Mouse (Mus musculus): ENCODE results near the gene Pros1. TPM values are rescaled to one million over a fixed set of nuclear protein-coding genes. Genes with fewer than 3 reads are reported as not detected.

Pros1 gene
- total and polyA plus RNA-seq, 2 experiments from 2014 or later, result 9.3 to 11.4 TPM

- H3K27me3 ChIP-seq (ENCODE audit: insufficient read depth, low read length), result 0 out of 2 replicates have a peak, but pooled peaks cover 5% of the 10 kb centered on the region
- 0 out of 2 replicates have a peak, but pooled peaks have one; percentile 10 for TF ChIP-seq CTCF (IDR thresholded peaks at IDR 0.05; ENCODE audit: low read depth)
- H3K36me3 ChIP-seq (ENCODE audit: insufficient read depth), result no peaks in the 10 kb centered on the region
- DNase-seq, result no peak
- no peak overlapping the region for H3K9ac ChIP-seq
- no peak for ATAC-seq
- H3K4me1 ChIP-seq (ENCODE audit: insufficient read depth), result no peaks in the 10 kb centered on the region
- H3K9me3 ChIP-seq (ENCODE audit: low read length), result no peaks in the 10 kb centered on the region
- no peak overlapping the region for H3K4me3 ChIP-seq (ENCODE audit: low read depth, low read length)
- no peak overlapping the region for H3K27ac ChIP-seq (ENCODE audit: low read depth, low read length)
- H3K4me2 ChIP-seq (ENCODE audit: low read depth), result no peak overlapping the region
- 78% methylated on average over 3 of the region's 3 CpGs for WGBS
Measured at GRCm38 (mm10) chr16:62852464-62853252, 1.4 kb upstream of the Pros1 start.

GRCm38 (mm10) chr16:62853611-62854126 lies 438 bp upstream of the Pros1 start:
- 0 out of 2 replicates have a peak, but pooled peaks cover 5% of the 10 kb centered on the region for H3K27me3 ChIP-seq (ENCODE audit: insufficient read depth, low read length)
- peak overlapping the region; percentile 59 for H3K4me3 ChIP-seq (ENCODE audit: low read depth, low read length)
- no peak for TF ChIP-seq CTCF (IDR thresholded peaks at IDR 0.05; ENCODE audit: low read depth)
- no peaks in the 10 kb centered on the region for H3K36me3 ChIP-seq (ENCODE audit: insufficient read depth)
- H3K4me1 ChIP-seq (ENCODE audit: insufficient read depth), result no peaks in the 10 kb centered on the region
- H3K9ac ChIP-seq, result peak overlapping the region; percentile 72; the same call in 1 of the 2 replicates
- H3K27ac ChIP-seq (ENCODE audit: low read depth, low read length), result no peak overlapping the region
- H3K4me2 ChIP-seq (ENCODE audit: low read depth), result peak overlapping the region; percentile 99
- WGBS, result 19% methylated on average over 3 of the region's 3 CpGs
- no peak for ATAC-seq
- no peaks in the 10 kb centered on the region for H3K9me3 ChIP-seq (ENCODE audit: low read length)
- DNase-seq, result no peak

- no peaks in the 10 kb centered on the region for H3K36me3 ChIP-seq (ENCODE audit: insufficient read depth)
- no peaks in the 10 kb centered on the region for H3K4me1 ChIP-seq (ENCODE audit: insufficient read depth)
- ATAC-seq (no peak), DNase-seq (no peak)
- H3K4me3 ChIP-seq (ENCODE audit: low read depth, low read length), result no peak overlapping the region
- H3K27me3 ChIP-seq (ENCODE audit: insufficient read depth, low read length), result 0 out of 2 replicates have a peak, but pooled peaks cover 5% of the 10 kb centered on the region
- H3K4me2 ChIP-seq (ENCODE audit: low read depth), result no peak overlapping the region
- 70% methylated on average over 6 of the region's 6 CpGs for WGBS
- no peaks in the 10 kb centered on the region for H3K9me3 ChIP-seq (ENCODE audit: low read length)
- TF ChIP-seq CTCF (IDR thresholded peaks at IDR 0.05; ENCODE audit: low read depth), result no peak
- no peak overlapping the region for H3K27ac ChIP-seq (ENCODE audit: low read depth, low read length)
- H3K9ac ChIP-seq, result no peak overlapping the region
Measured at GRCm38 (mm10) chr16:62855385-62855784, 1.3 kb downstream of the Pros1 start.

GRCm38 (mm10) chr16:62856273-62856672 lies 2.2 kb downstream of the Pros1 start:
- H3K4me3 ChIP-seq (ENCODE audit: low read depth, low read length), result no peak overlapping the region
- H3K27me3 ChIP-seq (ENCODE audit: insufficient read depth, low read length), result 0 out of 2 replicates have a peak, but pooled peaks cover 5% of the 10 kb centered on the region
- H3K36me3 ChIP-seq (ENCODE audit: insufficient read depth), result no peaks in the 10 kb centered on the region
- no peak overlapping the region for H3K9ac ChIP-seq
- H3K9me3 ChIP-seq (ENCODE audit: low read length), result no peaks in the 10 kb centered on the region
- H3K4me1 ChIP-seq (ENCODE audit: insufficient read depth), result no peaks in the 10 kb centered on the region
- TF ChIP-seq CTCF (IDR thresholded peaks at IDR 0.05; ENCODE audit: low read depth), result no peak
- ATAC-seq (no peak), DNase-seq (no peak)
- H3K4me2 ChIP-seq (ENCODE audit: low read depth), result no peak overlapping the region
- 96% methylated on average over 2 of the region's 2 CpGs for WGBS
- H3K27ac ChIP-seq (ENCODE audit: low read depth, low read length), result no peak overlapping the region

- no peak for DNase-seq
- Histone ChIP-seq H3K9me3 (ENCODE audit: low read length) (no peaks in the 10 kb centered on the region), H3K4me1 (ENCODE audit: insufficient read depth) (no peaks in the 10 kb centered on the region), H3K36me3 (ENCODE audit: insufficient read depth) (no peaks in the 10 kb centered on the region), H3K4me2 (ENCODE audit: low read depth) (no peak overlapping the region), H3K9ac (no peak overlapping the region), H3K27me3 (ENCODE audit: insufficient read depth, low read length) (0 out of 2 replicates have a peak, but pooled peaks cover 5% of the 10 kb centered on the region), H3K4me3 (ENCODE audit: low read depth, low read length) (no peak overlapping the region), H3K27ac (ENCODE audit: low read depth, low read length) (no peak overlapping the region)
- 92% methylated on average over 2 of the region's 2 CpGs for WGBS
- ATAC-seq, result no peak
- TF ChIP-seq CTCF (IDR thresholded peaks at IDR 0.05; ENCODE audit: low read depth), result no peak
Measured at GRCm38 (mm10) chr16:62857498-62857897, 3.4 kb downstream of the Pros1 start.

- no peak overlapping the region for H3K4me3 ChIP-seq (ENCODE audit: low read depth, low read length)
- TF ChIP-seq CTCF (IDR thresholded peaks at IDR 0.05; ENCODE audit: low read depth), result peak; percentile 34; the same call in 1 of the 2 replicates
- 98% methylated on average over 1 of the region's 1 CpGs for WGBS
Measured at GRCm38 (mm10) chr16:62858018-62858417, 3.9 kb downstream of the Pros1 start.

GRCm38 (mm10) chr16:62860140-62860539 lies 6.0 kb downstream of the Pros1 start:
- Histone ChIP-seq H3K36me3 (ENCODE audit: insufficient read depth) (no peaks in the 10 kb centered on the region), H3K4me2 (ENCODE audit: low read depth) (no peak overlapping the region), H3K4me1 (ENCODE audit: insufficient read depth) (no peaks in the 10 kb centered on the region), H3K4me3 (ENCODE audit: low read depth, low read length) (no peak overlapping the region), H3K27me3 (ENCODE audit: insufficient read depth, low read length) (0 out of 2 replicates have a peak, but pooled peaks cover 5% of the 10 kb centered on the region), H3K9ac (no peak overlapping the region), H3K9me3 (ENCODE audit: low read length) (no peaks in the 10 kb centered on the region), H3K27ac (ENCODE audit: low read depth, low read length) (no peak overlapping the region)
- no peak for DNase-seq
- peak; percentile 75 for ATAC-seq
- WGBS, result 55% methylated on average over 1 of the region's 1 CpGs
- TF ChIP-seq CTCF (IDR thresholded peaks at IDR 0.05; ENCODE audit: low read depth), result no peak

More at GRCm38 (mm10) chr16:62858018-62858417, 3.9 kb downstream of the Pros1 start:
- 0 out of 2 replicates have a peak, but pooled peaks cover 5% of the 10 kb centered on the region for H3K27me3 ChIP-seq (ENCODE audit: insufficient read depth, low read length)
- no peak for ATAC-seq
- H3K9ac ChIP-seq, result no peak overlapping the region
- no peak for DNase-seq
- H3K9me3 ChIP-seq (ENCODE audit: low read length), result no peaks in the 10 kb centered on the region
- H3K27ac ChIP-seq (ENCODE audit: low read depth, low read length), result no peak overlapping the region
- no peak overlapping the region for H3K4me2 ChIP-seq (ENCODE audit: low read depth)
- no peaks in the 10 kb centered on the region for H3K36me3 ChIP-seq (ENCODE audit: insufficient read depth)
- no peaks in the 10 kb centered on the region for H3K4me1 ChIP-seq (ENCODE audit: insufficient read depth)
